Comparison of ENCODE assay signal across 21 mouse cellular contexts in the genomic region with DNA sequence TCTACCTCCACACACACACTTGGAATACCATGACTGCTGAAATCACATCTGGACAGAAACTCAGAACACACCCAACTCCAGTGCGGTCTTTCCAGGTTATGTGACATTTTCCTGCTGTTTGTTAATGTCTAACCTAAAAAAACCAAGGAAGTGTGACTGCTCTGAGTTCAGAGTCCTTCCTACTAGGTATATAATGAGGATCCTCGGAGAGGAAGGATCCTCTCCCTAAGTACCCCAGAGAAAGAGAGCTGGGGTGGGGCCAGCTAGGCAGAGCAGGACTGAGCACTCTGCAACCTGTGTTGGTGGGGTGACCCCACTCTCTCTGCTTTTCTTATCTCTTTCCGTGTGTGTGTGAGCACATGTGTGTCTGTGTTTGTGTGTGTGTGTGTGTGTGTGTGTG. TPM values are rescaled to one million over a fixed set of nuclear protein-coding genes. Genes with fewer than 3 reads are reported as not detected.
"Had no signal": no experiment of that assay in that cellular context is flagged by ENCODE, and none has a peak within 500 bp of the region (broad histone marks: within the 10 kb centered on the region; RNA-seq: fewer than 3 reads in every experiment).

No protein-coding gene starts in this region.

- H3K27me3 ChIP-seq: liver, embryonic 13.5 days; midbrain, embryonic 12.5 days; midbrain, embryonic 15.5 days; neural tube, embryonic 12.5 days; neural tube, embryonic 15.5 days; stomach, embryonic 15.5 days had no signal

- H3K27ac ChIP-seq: left cerebral cortex, adult 2 months; liver, embryonic 13.5 days; macrophage; midbrain, embryonic 12.5 days; midbrain, embryonic 15.5 days; neural tube, embryonic 12.5 days; neural tube, embryonic 15.5 days; stomach, embryonic 15.5 days had no signal

- H3K4me1 ChIP-seq: midbrain, embryonic 15.5 days had no signal

- H3K9me3 ChIP-seq: liver, embryonic 13.5 days; midbrain, embryonic 12.5 days; midbrain, embryonic 15.5 days; neural tube, embryonic 15.5 days; stomach, embryonic 15.5 days had no signal

- ATAC-seq: midbrain, embryonic 15.5 days had no signal

- DNase-seq: layer of hippocampus, postnatal 36 days; liver, embryonic 13.5 days; lung, adult 2 months; lung, postnatal 14 days; right cerebral cortex, adult 18-20 months; right cerebral cortex, postnatal 25 days; spleen, adult 18-20 months; thymus, postnatal 25 days had no signal

- H3K4me3 ChIP-seq: left cerebral cortex, adult 2 months; liver, embryonic 13.5 days; midbrain, embryonic 12.5 days; midbrain, embryonic 15.5 days; neural tube, embryonic 12.5 days; neural tube, embryonic 15.5 days; stomach, embryonic 15.5 days had no signal

- H3K9ac ChIP-seq: liver, embryonic 13.5 days; midbrain, embryonic 12.5 days; midbrain, embryonic 15.5 days; neural tube, embryonic 12.5 days; neural tube, embryonic 15.5 days; stomach, embryonic 15.5 days had no signal

- H3K4me2 ChIP-seq: liver, embryonic 13.5 days; midbrain, embryonic 12.5 days; midbrain, embryonic 15.5 days; neural tube, embryonic 12.5 days; neural tube, embryonic 15.5 days; stomach, embryonic 15.5 days had no signal

RNA-seq across cellular contexts. Expression of gene Cabp1, which starts 46.8 kb away (rescaled TPM):
- total RNA-seq: megakaryocyte, adult 5-6 weeks had no signal
- polyA plus RNA-seq: liver, embryonic 13.5 days; macrophage had no signal

RNA-seq across cellular contexts. Expression of gene Gm10401, which starts 49.3 kb away (rescaled TPM):
- total RNA-seq: layer of hippocampus, adult 8-10 months; layer of hippocampus, postnatal 10 days; layer of hippocampus, postnatal 36 days; left cerebral cortex, adult 2 months; left cerebral cortex, postnatal 10 days; left cerebral cortex, postnatal 36 days; liver, adult 2 months; megakaryocyte, adult 5-6 weeks had no signal
- polyA plus RNA-seq: lung, adult 2 months had no signal
